Comparison of ENCODE assay signal across 22 mouse cellular contexts in the genomic region with DNA sequence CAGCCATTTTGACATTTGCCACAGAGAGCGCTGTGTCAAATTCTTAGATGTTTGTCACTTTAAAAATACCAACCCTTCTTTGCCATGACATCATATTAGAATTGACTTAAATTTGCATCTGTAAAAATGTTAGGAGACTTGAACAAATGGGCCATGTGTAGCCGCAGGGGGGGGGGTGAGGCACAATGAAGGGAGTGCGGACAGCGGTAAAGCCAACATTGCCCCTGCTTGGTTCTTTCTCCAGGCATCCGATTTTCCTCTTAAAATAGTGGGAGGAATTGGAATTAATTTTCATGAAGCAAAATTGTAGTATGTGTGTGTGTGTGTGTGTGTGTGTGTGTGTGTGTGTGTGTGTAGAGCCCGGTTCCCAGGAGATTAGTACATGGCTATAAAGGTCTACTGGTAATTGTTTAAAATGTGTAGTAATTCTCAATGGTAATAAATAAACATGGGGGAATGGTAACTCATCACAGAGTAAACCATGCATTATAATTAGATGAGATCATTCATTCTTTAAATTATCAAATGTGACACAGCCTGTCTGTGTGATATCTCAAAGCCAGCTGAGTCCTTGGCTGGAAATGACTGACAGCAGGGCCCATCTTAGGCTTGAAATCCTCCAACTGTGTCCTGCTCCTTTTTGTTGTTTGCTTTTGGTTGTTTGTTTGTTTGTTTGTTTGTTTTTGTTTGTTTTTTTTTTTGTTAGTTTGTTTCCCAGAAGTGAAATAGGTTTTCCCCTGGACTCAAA. TPM values are rescaled to one million over a fixed set of nuclear protein-coding genes. Genes with fewer than 3 reads are reported as not detected.
DNase-seq lines count a peak whose midpoint lies in the region; ATAC-seq and TF ChIP-seq lines count a peak whose summit lies in the region.
"Had no signal": no experiment of that assay in that cellular context is flagged by ENCODE, and none has a peak within 500 bp of the region (broad histone marks: within the 10 kb centered on the region; RNA-seq: fewer than 3 reads in every experiment).

No protein-coding gene starts in this region.

- WGBS in midbrain, embryonic 11.5 days = 91% methylated on average over 6 of the region's 6 CpGs
- WGBS in midbrain, embryonic 10.5 days = 88% methylated on average over 6 of the region's 6 CpGs
- WGBS in forebrain, embryonic 16.5 days = 74% methylated on average over 6 of the region's 6 CpGs
- WGBS in hindbrain, postnatal 0 days = 63% methylated on average over 6 of the region's 6 CpGs

- H3K4me3 ChIP-seq in midbrain, embryonic 11.5 days (ENCODE audit: low read depth, low read length) = no peak overlapping the region
- H3K4me3 ChIP-seq in midbrain, embryonic 10.5 days = no peak overlapping the region
- H3K4me3 ChIP-seq in forebrain, embryonic 16.5 days (replicated peaks; ENCODE audit: low read length) = no peak overlapping the region
- no peak overlapping the region for H3K4me3 ChIP-seq in hindbrain, postnatal 0 days (ENCODE audit: low read length)
- H3K4me3 ChIP-seq: embryonic facial prominence, embryonic 15.5 days; gastrocnemius, adult 2 months; heart, embryonic 13.5 days; limb, embryonic 13.5 days; liver, embryonic 15.5 days; megakaryocyte, embryonic 14.5 days had no signal

- intact Hi-C loops in heart, postnatal 36 days (cut with DNase I) = no loop called here

- no peak overlapping the region for H3K27ac ChIP-seq in midbrain, embryonic 11.5 days (ENCODE audit: low read depth, low read length)
- no peak overlapping the region for H3K27ac ChIP-seq in midbrain, embryonic 10.5 days (replicated peaks)
- no peak overlapping the region; the same call in 1 of the 2 replicates for H3K27ac ChIP-seq in forebrain, embryonic 16.5 days (ENCODE audit: low read length)
- H3K27ac ChIP-seq in hindbrain, postnatal 0 days = no peak overlapping the region
- H3K27ac ChIP-seq: embryonic facial prominence, embryonic 15.5 days; gastrocnemius, adult 2 months; heart, embryonic 13.5 days; kidney, postnatal 0 days; limb, embryonic 13.5 days; liver, embryonic 15.5 days had no signal

- no peak for DNase-seq in midbrain, embryonic 11.5 days (ENCODE audit: low spot score, missing footprints)
- DNase-seq in midbrain, embryonic 10.5 days (ENCODE audit: low spot score) = no peak
- peak; percentile 49 for DNase-seq in hindbrain, postnatal 0 days (ENCODE audit: low spot score)
- DNase-seq in retina, postnatal 1 day = peak; percentile 44
- no peak for DNase-seq in gastrocnemius, postnatal 25 days
- no peak for DNase-seq in heart, postnatal 36 days
- DNase-seq: adrenal gland, postnatal 36 days; cerebellum, adult 9-11 months; embryo, embryonic 11 days; gastrocnemius, adult 2 months; heart, adult 11 months; kidney, adult 11 months; thymus, postnatal 4 days had no signal

- H3K4me2 ChIP-seq in midbrain, embryonic 11.5 days = no peak overlapping the region
- no peak overlapping the region for H3K4me2 ChIP-seq in forebrain, embryonic 16.5 days (ENCODE audit: low read length)
- no peak overlapping the region for H3K4me2 ChIP-seq in hindbrain, postnatal 0 days (ENCODE audit: low read depth, low read length)
- H3K4me2 ChIP-seq: embryonic facial prominence, embryonic 15.5 days; heart, embryonic 13.5 days; limb, embryonic 13.5 days; liver, embryonic 15.5 days had no signal

- H3K27me3 ChIP-seq in midbrain, embryonic 11.5 days (ENCODE audit: control insufficient read depth, insufficient read depth, low read length) = peaks cover 6% of the 10 kb centered on the region
- peaks cover 44% of the 10 kb centered on the region for H3K27me3 ChIP-seq in midbrain, embryonic 10.5 days (ENCODE audit: low read depth, poor library complexity, severe bottlenecking)
- H3K27me3 ChIP-seq in forebrain, embryonic 16.5 days (replicated peaks; ENCODE audit: control insufficient read depth, insufficient read depth, low read length) = no peaks in the 10 kb centered on the region
- H3K27me3 ChIP-seq in hindbrain, postnatal 0 days (ENCODE audit: insufficient read depth, low read length) = no peaks in the 10 kb centered on the region
- H3K27me3 ChIP-seq: embryonic facial prominence, embryonic 15.5 days; heart, embryonic 13.5 days; limb, embryonic 13.5 days; liver, embryonic 15.5 days; megakaryocyte, embryonic 14.5 days; Patski had no signal

- ATAC-seq in midbrain, embryonic 11.5 days (ENCODE audit: low FRiP score) = peak; percentile 62; the same call in 1 of the 2 replicates
- ATAC-seq in forebrain, embryonic 16.5 days = peak; percentile 83
- ATAC-seq in hindbrain, postnatal 0 days = peak; percentile 63
- ATAC-seq: lung, postnatal 0 days; Patski had no signal

- no peak overlapping the region for H3K9ac ChIP-seq in midbrain, embryonic 11.5 days (ENCODE audit: low read length)
- H3K9ac ChIP-seq in forebrain, embryonic 16.5 days (replicated peaks; ENCODE audit: low read depth, low read length) = no peak overlapping the region
- H3K9ac ChIP-seq in hindbrain, postnatal 0 days (replicated peaks; ENCODE audit: low read length) = no peak overlapping the region
- H3K9ac ChIP-seq: embryonic facial prominence, embryonic 15.5 days; heart, embryonic 13.5 days; limb, embryonic 13.5 days; liver, embryonic 15.5 days had no signal

- H3K36me3 ChIP-seq in midbrain, embryonic 11.5 days (ENCODE audit: control insufficient read depth, insufficient read depth, low read length) = no peaks in the 10 kb centered on the region
- H3K36me3 ChIP-seq in midbrain, embryonic 10.5 days = no peaks in the 10 kb centered on the region
- no peaks in the 10 kb centered on the region for H3K36me3 ChIP-seq in forebrain, embryonic 16.5 days (ENCODE audit: control insufficient read depth, insufficient read depth)
- H3K36me3 ChIP-seq in hindbrain, postnatal 0 days (ENCODE audit: insufficient read depth, low read length) = no peaks in the 10 kb centered on the region
- H3K36me3 ChIP-seq: embryonic facial prominence, embryonic 15.5 days; liver, embryonic 15.5 days had no signal

- no peaks in the 10 kb centered on the region for H3K4me1 ChIP-seq in midbrain, embryonic 11.5 days (ENCODE audit: control insufficient read depth, insufficient read depth, low read length)
- H3K4me1 ChIP-seq in midbrain, embryonic 10.5 days = no peaks in the 10 kb centered on the region
- H3K4me1 ChIP-seq in forebrain, embryonic 16.5 days (replicated peaks; ENCODE audit: control insufficient read depth, insufficient read depth, low read length) = 0 out of 2 replicates have a peak, but pooled peaks cover 4% of the 10 kb centered on the region
- H3K4me1 ChIP-seq in hindbrain, postnatal 0 days (ENCODE audit: insufficient read depth, low read length) = no peaks in the 10 kb centered on the region
- H3K4me1 ChIP-seq: embryonic facial prominence, embryonic 15.5 days; heart, embryonic 13.5 days; limb, embryonic 13.5 days; liver, embryonic 15.5 days; megakaryocyte, embryonic 14.5 days had no signal

- no peak for TF ChIP-seq CTCF in hindbrain, postnatal 0 days (IDR thresholded peaks at IDR 0.05; ENCODE audit: low read depth)

- H3K9me3 ChIP-seq in midbrain, embryonic 11.5 days (ENCODE audit: control insufficient read depth, low read length) = no peaks in the 10 kb centered on the region
- peaks cover 4% of the 10 kb centered on the region; the same call in 1 of the 2 replicates for H3K9me3 ChIP-seq in midbrain, embryonic 10.5 days (replicated peaks)
- no peaks in the 10 kb centered on the region; the same call in 1 of the 2 replicates for H3K9me3 ChIP-seq in forebrain, embryonic 16.5 days (ENCODE audit: control insufficient read depth, low read length)
- H3K9me3 ChIP-seq in hindbrain, postnatal 0 days (ENCODE audit: low read length) = no peaks in the 10 kb centered on the region
- H3K9me3 ChIP-seq: embryonic facial prominence, embryonic 15.5 days; heart, embryonic 13.5 days; liver, embryonic 15.5 days had no signal

RNA-seq across cellular contexts. Expression of a gene that starts 14.0 kb away (rescaled TPM):
- polyA plus RNA-seq in midbrain, embryonic 11.5 days (2014; fragmentation: Nextera tagmentation; extraction: Ambion mirVana) = 20.8 TPM in 2 replicates
- 5.9 and 11.6 TPM in 2 replicates for polyA plus RNA-seq in midbrain, embryonic 10.5 days (2016; fragmentation: Nextera tagmentation; extraction: Ambion mirVana)
- 33.9 and 37.5 TPM in 2 replicates for polyA plus RNA-seq in forebrain, embryonic 16.5 days (2015; fragmentation: Nextera tagmentation; extraction: Ambion mirVana)
- 58.8 and 67.6 TPM in 2 replicates for total RNA-seq in hindbrain, postnatal 0 days (2014; rRNA removed)
- 36.3 and 36.5 TPM in 2 replicates for polyA plus RNA-seq in hindbrain, postnatal 0 days (2015; fragmentation: Nextera tagmentation; extraction: Ambion mirVana)
- 100 to 1,000 TPM; 286 to 312 TPM for total RNA-seq in gastrocnemius, postnatal 25 days (2021)
- total RNA-seq in heart, postnatal 36 days (2021) = 100 to 1,000 TPM in 1 of 2 experiments, 10 to 100 TPM in 1; 95.3 to 107 TPM

Comparison
In these comparisons a context has a peak if more than half of its experiments do, and no peak if none do; other contexts are left out.
1. DNase-seq: peak in hindbrain, postnatal 0 days (single experiment) and retina, postnatal 1 day (single experiment); none in midbrain, embryonic 11.5 days (single experiment), midbrain, embryonic 10.5 days (single experiment), gastrocnemius, postnatal 25 days (single experiment) and heart, postnatal 36 days (0 of 2).
2. Peak in every context shown above with its lines, with median percentiles within 50 percentile points of each other: ATAC-seq.